Mouse (Mus musculus) MEL (cell line): ENCODE results near the gene Mta1. TPM values are rescaled to one million over a fixed set of nuclear protein-coding genes. Genes with fewer than 3 reads are reported as not detected.
A peak's percentile ranks its signal among the peaks of the same experiment; 100 is the strongest.

Experiments
- DNase-seq: peaks from one replicate; pipeline ENCODE4 v3.0.0; 2011; ENCODE audit warnings: low read depth, low spot score
- H3K27ac ChIP-seq: 2 replicates; pipeline ENCODE4 v1.5.1; 2012; ENCODE audit warnings: low read depth, mild to moderate bottlenecking, control low read depth, low read length, moderate library complexity; ENCODE audit not compliant: control insufficient read depth
- H3K27me3 ChIP-seq, 2 experiments: fragments of 150-350 bp in 1 of 2; sonication (generic) in 1 of 2; 2 replicates each; pipeline ENCODE4 v1.6.1; 2012; ENCODE audit warnings: low read length in 2 of 2, mild to moderate bottlenecking in 2 of 2, improper control_type of control experiment in 1 of 2, moderate library complexity in 1 of 2; ENCODE audit not compliant: insufficient read depth in 2 of 2, control insufficient read depth in 1 of 2
- H3K36me3 ChIP-seq, 2 experiments: 2 replicates each; pipeline ENCODE4 v1.6.1; 2012 to 2014; ENCODE audit warnings: low read length in 2 of 2, improper control_type of control experiment in 1 of 2, inconsistent platforms in 1 of 2, mild to moderate bottlenecking in 1 of 2; ENCODE audit not compliant: insufficient read depth in 2 of 2, control insufficient read depth in 1 of 2
- H3K4me1 ChIP-seq, 2 experiments: fragments of 150-350 bp in 1 of 2; sonication (generic) in 1 of 2; 2 replicates each; pipeline ENCODE4 v1.6.1; 2012; ENCODE audit warnings: low read length in 2 of 2, improper control_type of control experiment in 1 of 2, mild to moderate bottlenecking in 1 of 2; ENCODE audit not compliant: insufficient read depth in 2 of 2, control insufficient read depth in 1 of 2
- H3K4me3 ChIP-seq, 2 experiments: fragments of 150-350 bp in 1 of 2; sonication (generic) in 1 of 2; 2 replicates each; pipeline ENCODE4 v1.5.1; 2012; ENCODE audit warnings: low read depth in 2 of 2, low read length in 2 of 2, mild to moderate bottlenecking in 2 of 2, moderate library complexity in 2 of 2, control low read depth in 1 of 2, improper control_type of control experiment in 1 of 2; ENCODE audit not compliant: control insufficient read depth in 1 of 2, insufficient read depth in 1 of 2
- H3K79me2 ChIP-seq: 2 replicates; pipeline ENCODE4 v1.6.1; 2012; ENCODE audit warnings: mild to moderate bottlenecking, low read length, moderate library complexity; ENCODE audit not compliant: control insufficient read depth, poor library complexity, insufficient read depth
- H3K9ac ChIP-seq: 2 replicates; pipeline ENCODE4 v1.6.1; 2012; ENCODE audit warnings: low read depth, mild to moderate bottlenecking, control low read depth, low read length, moderate library complexity; ENCODE audit not compliant: control insufficient read depth, poor library complexity, severe bottlenecking
- H3K9me3 ChIP-seq: fragments of 150-350 bp; sonication (generic); replicated peaks from 2 replicates; pipeline ENCODE4 v1.6.1; 2012; ENCODE audit warnings: mild to moderate bottlenecking, low read length, improper control_type of control experiment, moderate library complexity; ENCODE audit not compliant: insufficient read depth
- BHLHE40 ChIP-seq: IDR thresholded peaks from 2 replicates; pipeline ENCODE4 v1.6.1; 2012; ENCODE audit warnings: low read depth, mild to moderate bottlenecking, inconsistent platforms, low read length, improper control_type of control experiment, borderline replicate concordance
- CHD1 ChIP-seq: IDR thresholded peaks from 2 replicates; pipeline ENCODE4 v1.6.1; 2012; ENCODE audit warnings: low read depth, mild to moderate bottlenecking, inconsistent platforms, low read length, improper control_type of control experiment
- CHD2 ChIP-seq: IDR thresholded peaks from 2 replicates; pipeline ENCODE4 v1.6.1; 2011; ENCODE audit warnings: low read length, improper control_type of control experiment
- CTCF ChIP-seq, 3 experiments: IDR thresholded peaks in 2 of 3; conservative IDR thresholded peaks in 1 of 3; 2 replicates each; pipeline ENCODE4 v1.5.1; 2011 to 2012; ENCODE audit warnings: low read length in 3 of 3, low read depth in 2 of 3, mild to moderate bottlenecking in 2 of 3, improper control_type of control experiment in 1 of 3, inconsistent platforms in 1 of 3, mixed read lengths in 1 of 3, moderate library complexity in 1 of 3; ENCODE audit not compliant: control insufficient read depth in 1 of 3, insufficient read depth in 1 of 3, poor library complexity in 1 of 3, severe bottlenecking in 1 of 3
- E2F4 ChIP-seq: IDR thresholded peaks from 2 replicates; pipeline ENCODE4 v1.6.1; 2011; ENCODE audit warnings: low read depth, low read length, improper control_type of control experiment, borderline replicate concordance
- GABPA ChIP-seq: IDR thresholded peaks from 2 replicates; pipeline ENCODE4 v1.6.1; 2012; ENCODE audit warnings: low read depth, mild to moderate bottlenecking, inconsistent platforms, low read length, improper control_type of control experiment, moderate library complexity
- GATA1 ChIP-seq: IDR thresholded peaks from 2 replicates; pipeline ENCODE4 v1.6.1; 2011; ENCODE audit warnings: low read depth, low read length, improper control_type of control experiment
- JUND ChIP-seq: IDR thresholded peaks from 2 replicates; pipeline ENCODE4 v1.6.1; 2011; ENCODE audit warnings: low read depth, mild to moderate bottlenecking, improper control_type of control experiment, low read length
- MAZ ChIP-seq: IDR thresholded peaks from 2 replicates; pipeline ENCODE4 v1.6.1; 2012; ENCODE audit warnings: low read depth, mild to moderate bottlenecking, inconsistent platforms, low read length, improper control_type of control experiment
- MYB ChIP-seq: IDR thresholded peaks from 2 replicates; pipeline ENCODE4 v1.6.1; 2011; ENCODE audit warnings: mild to moderate bottlenecking, low read depth, low read length, improper control_type of control experiment
- NELFE ChIP-seq: IDR thresholded peaks from 2 replicates; pipeline ENCODE4 v1.6.1; 2011; ENCODE audit warnings: low read depth, low read length, improper control_type of control experiment
- NRF1 ChIP-seq: IDR thresholded peaks from 2 replicates; pipeline ENCODE4 v1.6.1; 2014; ENCODE audit warnings: low read depth, mild to moderate bottlenecking, inconsistent platforms, low read length, improper control_type of control experiment, moderate library complexity; ENCODE audit not compliant: poor library complexity, insufficient read depth, severe bottlenecking
- POLR2AphosphoS2 ChIP-seq: IDR thresholded peaks from 2 replicates; pipeline ENCODE4 v1.6.1; 2011; ENCODE audit warnings: low read length, improper control_type of control experiment
- POLR2AphosphoS5 ChIP-seq: IDR thresholded peaks from 2 replicates; pipeline ENCODE4 v1.6.1; 2012; ENCODE audit warnings: low read depth, borderline replicate concordance, mild to moderate bottlenecking, inconsistent platforms, low read length, moderate library complexity, mixed read lengths
- RCOR1 ChIP-seq: IDR thresholded peaks from 2 replicates; pipeline ENCODE4 v1.6.1; 2012; ENCODE audit warnings: low read depth, mild to moderate bottlenecking, inconsistent platforms, low read length, improper control_type of control experiment
- TBP ChIP-seq: IDR thresholded peaks from 2 replicates; pipeline ENCODE4 v1.8.0; 2011; ENCODE audit warnings: low read depth, low read length, improper control_type of control experiment
- ZKSCAN1 ChIP-seq: IDR thresholded peaks from 2 replicates; pipeline ENCODE4 v1.6.1; 2012; ENCODE audit warnings: low read depth, mild to moderate bottlenecking, inconsistent platforms, low read length, improper control_type of control experiment, moderate library complexity
- ZMIZ1 ChIP-seq: IDR thresholded peaks from 2 replicates; pipeline ENCODE4 v1.6.1; 2012; ENCODE audit warnings: low read depth, mild to moderate bottlenecking, inconsistent platforms, low read length, improper control_type of control experiment, moderate library complexity
- polyA plus RNA-seq, 2 experiments: library from polyadenylated mRNA; stranded (reverse) in 1 of 2; unstranded in 1 of 2; fragments of >175 nt in 1 of 2; fragments of >200 nt in 1 of 2; gene quantifications; 2 replicates each; pipeline versions ENCODE4 v1.2.1 to v1.2.4; 2012; ENCODE audit warnings: low replicate concordance in 2 of 2, low read depth in 1 of 2; ENCODE audit not compliant: insufficient read length in 2 of 2, insufficient read depth in 1 of 2, missing spikeins in 1 of 2
- total RNA-seq: library from RNA; depleted of rRNA; stranded (reverse); fragments of 300-350 nt; gene quantifications from 2 replicates; pipeline ENCODE4 v1.2.3, GENCODE M21; 2012

The Mta1 gene
- total and polyA plus RNA-seq, 3 experiments, result 69.0 to 410 (median 99.5) TPM

DNA sequence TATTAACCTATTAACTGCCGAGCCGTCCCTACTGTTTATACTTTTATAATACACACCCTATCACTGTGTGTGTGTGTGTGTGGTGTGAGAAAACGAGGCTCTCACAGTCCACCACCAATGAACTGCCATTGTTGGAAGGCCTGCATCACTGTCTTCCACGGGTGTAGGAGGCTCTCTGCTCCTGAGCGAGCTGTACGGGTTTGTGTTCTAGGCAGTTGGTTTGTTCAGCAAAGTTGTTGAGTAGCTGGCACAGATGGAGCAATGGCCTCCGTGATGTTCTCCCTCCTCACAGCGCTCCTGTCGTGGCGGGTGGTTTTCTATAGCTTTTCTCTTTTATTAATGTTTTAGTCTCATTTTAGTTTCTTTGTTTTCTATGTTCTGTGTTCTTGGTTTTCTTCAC lies 11.7 kb downstream of the Mta1 start:
- H3K27me3 ChIP-seq, result no peaks in the 10 kb centered on the region
- no peak overlapping the region for H3K9ac ChIP-seq
- peaks cover 29 to 35% of the 10 kb centered on the region in 2 experiments for H3K36me3 ChIP-seq
- H3K27ac ChIP-seq, result no peak overlapping the region
- H3K4me3 ChIP-seq, result no peak overlapping the region
- H3K79me2 ChIP-seq, result peaks cover 57% of the 10 kb centered on the region
- TF ChIP-seq NRF1, result no peak
- TF ChIP-seq CHD1, result no peak
- H3K4me1 ChIP-seq, result peaks cover 23 to 32% of the 10 kb centered on the region in 2 experiments
- no peaks in the 10 kb centered on the region for H3K9me3 ChIP-seq
- DNase-seq, result no peak

DNA sequence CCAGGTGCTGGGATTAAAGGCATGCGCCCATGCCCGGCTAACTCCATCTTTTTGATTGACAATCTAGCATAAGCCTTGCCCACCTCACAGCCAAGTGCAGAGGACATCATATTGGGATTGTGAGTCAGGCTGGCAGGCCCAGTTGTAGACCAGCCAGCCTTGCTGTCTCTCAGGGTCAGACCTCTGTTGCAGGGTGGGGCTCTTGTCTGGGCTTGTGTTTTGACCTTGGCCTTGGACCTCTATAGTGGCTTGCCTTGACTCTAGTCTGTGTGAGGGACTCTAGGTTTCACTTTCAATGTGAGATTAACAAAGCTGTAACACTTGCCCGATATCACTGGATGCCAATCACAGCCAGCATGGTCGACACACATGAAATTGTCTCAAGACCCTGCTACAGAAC lies 16.1 kb downstream of the Mta1 start:
- Histone ChIP-seq H3K79me2 (peaks cover 21% of the 10 kb centered on the region), H3K27ac (no peak overlapping the region), H3K9ac (no peak overlapping the region), H3K36me3 (peaks cover 0 to 50% of the 10 kb centered on the region in 2 experiments; a peak in 2 of 4 replicates), H3K9me3 (no peaks in the 10 kb centered on the region), H3K4me1 (no peaks in the 10 kb centered on the region), H3K27me3 (no peaks in the 10 kb centered on the region), H3K4me3 (no peak overlapping the region)
- no peak for DNase-seq
- TF ChIP-seq E2F4 (no peak), POLR2AphosphoS5 (no peak), BHLHE40 (no peak), ZKSCAN1 (no peak), NELFE (no peak), MYB (no peak), TBP (no peak), GATA1 (no peak), JUND (no peak), ZMIZ1 (no peak; the same call in 1 of the 2 replicates), MAZ (no peak)

GRCm38 (mm10) chr12:113114856-113115538 lies 16.9 kb downstream of the Mta1 start:
- TF ChIP-seq CTCF (IDR thresholded peaks at IDR 0.05 in 2 of 3, conservative IDR thresholded peaks at IDR 0.05 in 1 of 3; ENCODE audit: control insufficient read depth in 1 of 3, insufficient read depth in 1 of 3, low read depth in 2 of 3, low read length in 3 of 3, poor library complexity in 1 of 3, severe bottlenecking in 1 of 3) (peak in 1 of 3 experiments; percentile 1; a peak in 1 of 6 replicates), GABPA (no peak), POLR2AphosphoS5 (no peak), CHD2 (no peak), POLR2AphosphoS2 (peak; percentile 39; the same call in 1 of the 2 replicates), BHLHE40 (no peak), RCOR1 (no peak)
- TF ChIP-seq, all 39 proteins: peak for 2
- Histone ChIP-seq H3K4me1 (no peaks in the 10 kb centered on the region), H3K36me3 (peaks cover 0 to 56% of the 10 kb centered on the region in 2 experiments; a peak in 2 of 4 replicates), H3K9ac (no peak overlapping the region), H3K27me3 (no peaks in the 10 kb centered on the region), H3K79me2 (peaks cover 13% of the 10 kb centered on the region), H3K4me3 (no peak overlapping the region), H3K27ac (no peak overlapping the region), H3K9me3 (no peaks in the 10 kb centered on the region)
- no peak for DNase-seq
